Mouse (Mus musculus) kidney, postnatal 14 days (tissue): ENCODE results near the gene Rph3a.
A peak's percentile ranks its signal among the peaks of the same experiment; 100 is the strongest.

Source experiments
- DNase-seq: peaks from one replicate; pipeline ENCODE4 v3.0.0; 2022; ENCODE audit warnings: mixed read lengths

Gene Rph3a

DNA sequence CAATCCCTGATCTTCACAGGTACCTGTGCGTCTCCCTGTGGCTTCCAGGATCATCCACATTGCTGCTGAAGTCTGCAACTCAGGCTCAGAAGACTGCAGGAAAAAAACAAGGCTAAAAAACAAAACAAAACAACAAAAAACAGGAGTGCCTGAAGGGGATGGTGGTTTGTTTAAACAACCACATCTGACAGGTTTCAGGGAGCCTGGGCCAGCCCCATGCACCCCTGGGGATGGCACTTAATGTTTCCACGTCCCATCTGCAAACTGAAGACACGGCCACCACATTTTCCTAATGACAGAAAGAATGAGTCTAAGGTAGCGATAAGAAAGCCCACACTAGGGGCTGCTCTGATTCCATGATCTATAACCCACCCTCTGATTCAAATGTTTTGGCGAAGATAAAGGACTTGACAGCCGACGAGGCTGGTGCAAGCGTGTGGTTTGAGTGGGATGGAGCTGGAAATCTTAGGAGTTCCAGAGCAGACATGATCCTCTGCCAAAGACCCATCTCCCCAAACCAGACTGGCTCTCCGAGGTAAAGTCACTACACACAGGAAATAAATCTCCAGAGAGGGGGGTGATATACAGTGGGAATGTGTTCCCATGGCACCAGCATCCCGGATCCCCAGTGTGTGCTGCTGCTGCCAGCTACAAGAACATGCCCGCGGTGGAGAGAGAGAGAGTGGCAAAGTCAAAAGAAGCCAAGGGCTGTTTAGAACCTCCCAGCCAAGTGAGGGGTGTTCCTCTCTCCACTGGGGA, at the start of gene Rph3a:
Gene Rph3a (minus strand): TSS at position 282 of the 759 bp plus-strand sequence.
- DNase-seq = no peak

DNA sequence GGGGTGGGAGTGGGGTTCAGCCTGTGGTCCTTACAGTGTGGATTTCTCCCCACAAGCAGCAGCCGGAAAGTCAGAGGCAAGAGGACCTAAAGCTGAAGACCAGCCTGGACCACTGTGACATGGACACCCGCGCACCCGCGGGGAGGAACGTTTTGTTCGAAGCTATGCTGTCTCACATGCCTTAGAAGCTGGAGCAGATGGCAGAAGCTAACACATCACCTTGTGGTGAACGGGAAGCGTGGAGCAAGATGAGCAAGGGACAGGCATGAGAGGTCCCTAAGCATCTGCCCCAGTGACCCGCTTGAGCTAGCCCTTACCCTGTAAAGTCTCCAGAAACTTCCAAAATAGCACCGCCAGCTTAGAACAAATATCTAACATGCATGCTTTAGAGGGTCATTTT, 48.4 kb upstream of the Rph3a start:
- DNase-seq = no peak

DNA sequence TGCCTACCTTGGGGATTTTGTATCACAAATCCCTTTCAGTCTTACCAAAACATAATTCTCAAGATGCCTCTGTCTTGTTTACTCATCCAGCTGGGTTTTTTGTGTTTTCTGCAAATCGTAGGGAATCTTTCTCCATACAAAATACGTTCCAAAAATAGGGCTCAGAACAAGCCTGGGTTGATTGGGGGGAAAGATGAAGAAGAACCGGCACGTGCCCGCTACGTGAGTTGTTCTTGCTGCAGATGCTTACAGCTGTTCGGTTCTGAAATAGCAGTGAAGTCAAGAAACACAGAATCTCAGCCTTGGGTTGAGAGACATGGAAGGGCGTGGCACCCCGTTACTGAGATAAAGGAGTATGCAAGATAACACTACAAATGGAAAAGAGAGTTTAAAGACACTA, 44.0 kb upstream of the Rph3a start:
- no peak for DNase-seq

DNA sequence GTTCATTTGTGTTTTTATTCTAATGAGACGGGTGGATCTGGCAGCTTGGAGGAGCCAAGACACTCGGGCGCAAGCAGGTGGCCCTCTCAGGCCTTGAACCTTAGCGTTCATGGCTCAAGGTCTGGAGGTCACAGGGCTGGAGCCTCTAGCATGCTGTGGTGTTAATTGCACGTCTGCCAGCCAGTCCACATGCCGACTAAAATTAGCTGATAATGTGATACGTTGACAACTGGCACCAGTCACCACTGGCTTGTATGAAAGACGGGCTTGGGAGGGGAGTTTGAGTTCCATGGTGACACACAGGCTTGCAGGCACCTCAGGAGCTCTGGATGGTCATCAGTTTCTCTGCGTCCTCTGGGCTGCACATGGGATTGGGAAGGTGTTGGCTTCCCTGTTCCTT, 31.9 kb upstream of the Rph3a start:
- no peak for DNase-seq

DNA sequence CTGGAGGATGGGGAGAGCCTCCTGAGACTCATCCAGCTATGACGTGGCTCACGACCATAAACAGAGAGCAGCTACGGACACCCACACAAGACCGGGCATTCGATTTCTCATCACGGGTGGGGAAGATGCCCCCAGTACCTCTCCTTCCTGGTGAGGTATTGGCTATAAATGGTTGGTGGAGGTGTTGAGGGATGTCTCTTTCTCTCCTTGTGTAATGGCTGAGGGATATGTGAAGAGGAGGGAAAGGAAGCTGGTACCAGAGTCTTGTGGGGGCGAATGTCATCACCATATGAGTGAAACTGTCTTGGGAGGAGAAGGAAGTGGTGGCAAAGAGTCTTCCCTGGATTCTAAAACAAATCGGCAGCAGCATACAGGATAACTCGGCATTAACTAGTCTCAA, 29.6 kb upstream of the Rph3a start:
- DNase-seq = no peak

DNA sequence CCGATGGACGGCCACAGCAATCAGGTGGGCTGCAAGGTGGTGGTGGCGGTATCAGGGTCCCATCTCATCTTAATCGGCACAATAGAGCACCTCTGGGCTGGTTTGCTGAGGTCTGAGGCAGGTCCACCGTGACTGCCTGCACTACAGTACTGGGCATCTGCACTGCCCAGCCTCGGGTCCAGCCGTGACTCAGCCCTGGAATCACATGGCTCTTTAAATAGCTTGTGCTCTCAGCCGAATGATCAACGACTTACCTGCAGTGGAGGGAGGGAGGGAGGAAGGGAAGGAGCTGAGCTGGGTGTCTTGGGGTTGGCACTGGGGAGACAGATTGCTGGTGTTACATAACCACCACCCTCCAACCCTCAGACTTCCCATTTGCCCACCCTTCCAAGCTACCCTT, 20.3 kb upstream of the Rph3a start:
- DNase-seq = no peak

DNA sequence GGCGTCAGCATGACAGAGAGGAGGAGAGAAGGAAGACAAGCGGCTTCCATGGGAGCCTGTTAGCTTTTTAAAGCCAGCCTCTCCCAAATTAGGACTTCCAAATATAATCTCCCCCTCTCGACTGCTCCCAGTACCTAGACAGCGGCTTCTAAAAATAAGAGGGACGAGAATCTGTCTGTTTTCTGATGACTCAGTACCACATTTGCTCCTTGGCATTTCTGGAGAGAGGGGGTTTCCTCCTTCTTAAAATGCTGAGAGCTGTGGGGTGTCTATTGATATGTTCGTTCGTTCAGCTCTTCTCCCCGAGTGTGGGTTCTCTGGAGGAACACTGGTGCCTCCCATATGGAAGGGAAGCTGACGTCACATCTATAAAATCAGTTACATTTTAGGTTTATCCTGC, 9.6 kb upstream of the Rph3a start:
- DNase-seq = no peak

DNA sequence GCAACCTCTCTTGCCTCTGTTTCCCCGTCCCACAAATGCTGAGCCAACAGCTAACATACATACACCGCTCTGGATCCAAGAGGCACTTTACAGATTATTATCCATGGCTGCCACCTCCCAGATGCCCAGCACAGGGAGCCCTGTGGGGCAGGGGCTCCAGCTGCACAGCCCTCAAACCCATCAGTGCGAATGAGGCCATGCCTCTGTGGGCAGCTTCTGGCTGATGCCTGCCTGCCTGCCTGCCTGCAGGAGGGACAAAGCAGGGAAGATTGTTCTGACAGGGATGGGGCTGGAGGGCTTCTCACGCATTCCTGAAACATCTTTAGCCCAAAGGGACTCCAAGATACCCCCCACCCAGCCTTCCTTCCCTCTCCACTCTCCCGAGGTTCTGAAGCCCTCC, 7.8 kb upstream of the Rph3a start:
- no peak for DNase-seq

DNA sequence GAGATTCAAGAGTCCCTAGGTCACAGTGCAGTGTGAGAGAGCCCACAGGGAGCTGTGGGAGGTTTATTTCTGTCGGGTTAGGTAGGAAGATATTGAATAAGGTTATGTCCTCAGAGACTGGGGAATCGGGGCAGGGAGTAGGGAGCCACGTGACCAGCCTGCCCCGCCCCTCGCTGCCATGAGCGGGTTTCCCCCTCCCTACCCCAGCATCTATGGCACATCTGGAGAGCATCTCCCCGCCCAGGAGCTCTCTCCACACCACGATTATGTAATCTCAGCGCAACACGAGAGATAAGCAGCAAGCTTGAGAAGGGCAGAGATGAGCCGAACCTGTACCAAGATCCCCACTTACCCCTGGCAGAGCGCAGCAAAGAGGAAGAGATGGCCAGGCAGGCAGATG, 6.5 kb upstream of the Rph3a start:
- DNase-seq = no peak

DNA sequence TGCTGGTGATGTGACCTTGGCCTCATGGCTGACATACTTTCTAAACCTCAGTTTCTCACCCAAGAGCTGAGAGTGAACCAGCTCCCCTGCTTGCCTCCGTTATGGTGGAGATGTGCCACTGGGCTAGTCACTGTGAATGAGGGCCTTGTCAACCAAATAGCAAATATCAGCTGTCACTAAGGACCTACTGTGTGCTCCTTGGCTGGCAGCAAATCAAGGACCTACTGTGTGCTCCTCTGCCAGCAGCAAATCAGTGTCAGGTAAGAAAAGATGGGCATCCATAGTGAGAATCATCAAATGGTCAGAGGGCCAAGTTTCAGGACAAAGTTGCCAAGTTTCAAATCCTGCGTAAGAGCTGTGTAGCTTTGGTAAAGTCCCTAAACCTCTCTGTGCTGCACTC, 4.6 kb upstream of the Rph3a start:
- DNase-seq = no peak

DNA sequence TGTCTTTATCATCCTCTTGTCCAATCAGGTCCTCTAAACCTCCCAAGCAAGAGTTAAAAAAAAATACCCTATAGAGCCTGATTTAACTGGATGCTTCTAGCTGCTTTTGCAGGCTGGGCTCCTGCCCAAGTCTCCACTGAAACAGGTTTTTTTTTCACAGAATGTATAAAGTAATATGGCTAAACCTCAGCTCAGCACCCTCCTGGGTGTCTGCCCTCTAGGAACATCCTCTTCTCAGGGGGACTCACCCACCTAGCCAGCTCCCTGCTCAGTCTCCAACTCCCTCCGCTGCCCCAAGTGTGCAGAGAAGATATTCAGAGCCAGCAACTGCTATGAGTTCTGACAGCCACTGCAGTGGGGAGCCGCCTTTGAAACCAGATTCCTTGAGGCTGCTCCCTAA, 2.1 kb upstream of the Rph3a start:
- DNase-seq = no peak

DNA sequence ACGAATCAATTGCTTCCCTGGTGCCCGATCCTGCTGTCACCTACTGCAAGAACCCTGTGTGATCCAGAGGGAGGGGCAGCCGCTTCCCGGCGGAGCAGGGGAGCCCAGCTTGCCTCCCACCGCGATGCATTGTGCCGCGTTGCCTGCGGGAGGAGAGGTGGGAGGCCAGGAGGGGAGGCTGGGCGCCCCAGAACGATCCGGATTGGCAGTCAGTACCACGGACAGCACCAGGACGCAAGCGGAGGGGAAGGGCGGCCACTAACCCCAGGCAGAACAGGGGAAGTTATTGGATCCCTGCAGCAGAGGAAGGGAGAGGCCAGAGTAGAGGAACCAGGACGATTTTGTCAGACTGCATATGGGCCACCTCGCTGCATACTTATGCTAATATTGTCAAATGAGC, 486 bp downstream of the Rph3a start:
- peak; percentile 47 for DNase-seq

DNA sequence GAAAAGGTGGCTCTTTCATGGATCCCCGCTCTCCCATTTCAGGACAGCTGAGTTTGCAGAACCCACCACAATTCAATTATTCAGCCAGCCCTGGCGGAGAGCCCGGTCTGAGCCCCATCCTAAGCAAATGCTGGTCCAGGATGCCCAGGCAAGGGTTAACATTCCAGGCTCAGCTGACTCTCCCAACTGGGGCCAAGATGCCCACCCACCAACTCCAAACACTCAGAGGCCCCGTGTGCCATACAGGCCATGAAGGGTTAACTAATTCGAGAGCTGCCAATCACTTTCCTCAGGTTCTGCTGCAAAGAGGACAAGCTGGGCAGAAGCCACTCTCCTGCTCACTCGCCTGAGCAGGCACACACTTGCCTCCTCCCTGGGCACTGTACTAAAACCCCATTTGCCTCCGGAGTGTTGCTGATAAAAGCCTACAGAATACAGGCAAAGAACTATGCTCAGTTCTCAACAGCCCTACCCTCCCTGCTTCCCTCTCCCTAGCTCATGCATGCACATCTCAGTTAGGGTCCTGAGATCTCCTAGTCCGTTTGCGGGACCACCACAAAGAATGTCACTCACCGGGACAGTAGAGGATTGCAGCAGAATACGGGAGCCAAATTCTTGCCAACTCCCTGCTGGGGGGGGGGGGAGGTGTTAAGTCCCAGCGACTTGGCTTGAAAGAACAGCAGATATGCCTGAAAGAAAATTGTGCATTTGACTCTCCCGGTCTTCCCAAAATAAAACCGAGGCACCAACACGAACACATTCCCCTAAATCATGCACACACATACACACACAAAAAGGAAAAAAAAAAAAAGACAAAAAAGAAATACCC, 1.3 kb downstream of the Rph3a start:
- no peak for DNase-seq

DNA sequence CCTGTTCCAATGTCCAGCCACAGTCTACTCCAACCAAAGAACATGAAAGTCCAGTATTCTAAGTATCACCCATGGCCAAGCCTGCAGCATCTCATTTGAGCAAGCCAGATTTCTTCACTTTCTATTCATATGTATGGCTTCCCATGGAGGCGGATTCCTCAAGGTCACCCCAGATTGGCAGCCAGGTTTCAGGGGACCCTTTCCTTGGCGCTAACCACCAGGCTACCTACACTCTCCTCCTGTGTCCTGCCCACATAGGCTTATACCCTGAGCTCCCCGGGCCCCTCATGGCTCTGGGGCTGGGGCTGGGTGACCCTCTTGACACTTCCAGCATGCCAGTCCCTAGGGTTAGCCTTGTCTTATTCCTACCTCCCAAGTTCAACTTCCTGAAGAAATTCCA, 2.3 kb downstream of the Rph3a start:
- DNase-seq = no peak

DNA sequence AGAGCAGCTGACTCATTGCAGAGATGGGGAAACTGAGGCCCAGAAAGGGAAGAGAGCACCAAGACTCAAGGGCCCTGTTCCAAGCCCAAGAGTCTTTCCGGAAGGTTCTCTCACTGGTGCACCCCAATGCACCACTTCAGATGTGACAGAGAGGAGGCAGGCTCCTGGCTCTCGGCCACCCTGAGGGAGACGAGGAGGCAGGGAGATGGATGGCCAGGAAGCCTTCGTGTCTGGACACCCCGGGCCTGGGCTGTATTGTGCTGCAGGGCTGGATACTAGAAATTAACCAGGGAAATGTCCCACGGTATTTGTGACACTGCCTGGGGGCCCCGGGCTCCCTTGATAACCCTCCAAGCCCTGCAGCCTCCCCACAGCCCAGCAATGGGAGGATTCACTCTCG, 2.8 kb downstream of the Rph3a start:
- no peak for DNase-seq

DNA sequence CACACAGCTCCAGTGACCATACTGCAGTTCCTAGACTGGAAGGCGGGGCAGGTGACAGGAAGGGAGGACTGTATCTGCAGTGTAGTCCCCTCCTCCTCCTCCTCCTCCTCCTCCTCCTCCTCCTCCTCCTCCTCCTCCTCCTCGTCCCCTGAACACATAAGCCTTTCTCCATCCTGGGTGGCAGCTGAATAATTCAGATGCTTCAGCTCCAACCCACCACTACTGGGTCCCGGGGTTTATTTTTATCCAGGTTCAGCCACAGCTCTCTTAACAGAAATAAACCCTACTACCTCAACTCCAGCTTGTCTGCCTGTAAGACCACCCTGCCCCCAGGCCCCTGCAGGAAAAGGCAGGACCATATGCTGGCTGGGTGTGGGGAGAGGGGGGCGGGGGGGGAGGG, 3.7 kb downstream of the Rph3a start:
- no peak for DNase-seq

DNA sequence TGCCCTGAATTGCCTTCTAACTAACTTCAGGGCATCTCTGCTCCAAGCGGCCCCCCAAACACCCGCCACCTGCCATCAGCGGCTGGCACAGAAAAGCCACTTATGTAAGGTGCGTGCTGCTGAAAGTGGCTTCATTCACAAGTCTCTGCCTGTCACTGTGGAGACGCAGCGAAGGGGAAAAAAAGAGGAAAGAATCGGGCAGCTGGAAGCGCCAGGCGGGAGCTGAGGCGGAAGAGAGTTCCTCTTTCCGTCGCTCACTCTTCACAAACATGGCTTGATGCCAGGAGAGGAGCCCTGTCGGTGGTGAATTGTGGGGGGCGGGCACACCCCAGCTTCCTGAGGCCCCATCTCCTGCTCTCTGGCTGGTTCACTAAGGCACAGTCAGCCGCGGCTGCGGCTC, 6.1 kb downstream of the Rph3a start:
- DNase-seq = no peak

DNA sequence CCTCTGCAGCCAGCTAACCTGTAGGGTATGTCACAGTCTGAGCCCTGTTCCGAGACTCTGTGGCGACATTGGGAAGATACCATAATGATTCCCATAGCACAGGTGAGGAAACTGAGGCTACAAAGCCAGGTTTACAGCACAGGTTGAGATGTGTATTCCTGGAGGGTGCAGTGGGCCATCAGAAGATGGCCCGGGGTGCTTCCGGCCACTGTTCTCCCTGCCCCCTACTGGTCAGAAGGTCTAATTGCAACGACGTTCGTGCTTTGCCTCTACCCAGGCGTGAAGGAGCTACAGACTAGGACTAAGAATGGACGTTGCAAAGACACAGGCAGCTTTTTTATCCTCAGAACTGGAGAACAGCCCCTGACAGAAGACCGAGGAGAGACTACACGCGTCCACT, 10.3 kb downstream of the Rph3a start:
- DNase-seq = no peak

DNA sequence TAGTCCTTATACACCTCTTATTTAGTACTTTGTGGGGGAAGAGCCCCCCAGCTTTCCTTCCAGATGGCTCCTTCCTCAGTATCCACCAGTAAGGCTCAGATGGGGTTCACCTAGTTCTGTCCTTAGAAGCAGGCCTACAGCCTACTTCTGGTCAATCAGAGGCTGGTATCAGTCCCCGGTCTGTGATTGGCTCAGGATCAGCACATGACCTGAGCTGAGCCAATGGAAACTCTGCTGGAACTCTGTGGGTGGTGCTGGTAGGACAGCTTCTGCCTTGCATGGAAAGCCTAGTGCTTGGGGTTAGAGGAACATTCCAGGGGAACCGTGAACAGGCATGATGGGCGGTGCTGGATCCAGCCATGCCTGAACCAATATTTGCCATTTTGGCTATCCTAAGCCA, 21.5 kb downstream of the Rph3a start:
- no peak for DNase-seq

DNA sequence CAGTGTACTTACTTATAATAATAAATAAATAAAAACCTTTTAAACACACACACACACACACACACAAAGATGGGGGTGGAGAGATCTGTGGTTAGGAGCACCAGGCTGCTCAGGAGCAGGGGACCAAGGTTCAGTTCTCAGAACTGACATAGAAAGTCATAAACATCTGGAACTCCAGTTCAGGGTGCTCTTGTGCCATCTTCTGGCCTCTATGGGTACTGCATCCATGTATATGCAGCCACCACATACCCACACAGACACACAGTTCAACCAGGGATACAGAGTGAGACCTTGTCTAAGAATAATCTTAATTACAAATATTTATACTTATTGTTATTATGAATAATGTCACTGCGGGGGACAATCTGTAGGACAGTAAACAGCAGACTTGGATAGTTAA, 26.9 kb downstream of the Rph3a start:
- no peak for DNase-seq

DNA sequence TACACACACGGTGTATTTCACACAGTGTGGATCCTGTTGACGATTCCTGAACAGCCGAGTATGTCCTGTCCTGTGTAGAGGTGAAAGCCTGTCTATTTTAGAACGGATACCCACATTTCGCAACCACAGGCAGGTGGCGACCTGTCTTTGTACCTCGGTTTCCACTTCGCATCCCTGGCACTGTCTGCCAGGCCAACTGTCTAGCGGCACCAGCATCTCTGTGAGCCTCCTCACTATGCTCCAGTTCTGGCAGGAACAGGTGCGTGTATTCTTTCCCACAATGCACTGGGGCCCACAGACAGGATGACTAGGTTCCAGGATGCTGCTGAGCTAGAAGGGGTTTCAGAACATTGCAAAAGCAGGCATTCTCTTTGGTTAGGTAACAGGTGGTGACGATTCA, 28.7 kb downstream of the Rph3a start:
- DNase-seq = no peak

DNA sequence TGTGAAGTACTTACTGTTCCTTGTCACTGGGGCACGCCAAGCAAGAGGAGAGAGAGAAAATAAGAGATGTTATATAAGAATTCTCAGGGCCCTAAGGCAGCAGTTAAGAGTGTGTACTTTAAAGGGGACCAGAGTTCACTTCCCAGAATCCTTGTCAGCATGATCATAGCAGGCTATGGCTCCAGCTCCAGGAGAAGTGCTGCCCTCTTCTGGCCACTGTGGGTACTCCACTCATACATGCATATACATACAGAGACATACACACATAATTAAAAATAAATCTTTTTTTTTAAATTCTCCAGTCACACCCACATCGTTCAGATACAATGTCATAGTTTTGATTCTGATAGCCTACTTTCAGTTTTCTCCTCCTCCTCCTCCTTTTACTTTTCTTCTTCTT, 29.8 kb downstream of the Rph3a start:
- no peak for DNase-seq

DNA sequence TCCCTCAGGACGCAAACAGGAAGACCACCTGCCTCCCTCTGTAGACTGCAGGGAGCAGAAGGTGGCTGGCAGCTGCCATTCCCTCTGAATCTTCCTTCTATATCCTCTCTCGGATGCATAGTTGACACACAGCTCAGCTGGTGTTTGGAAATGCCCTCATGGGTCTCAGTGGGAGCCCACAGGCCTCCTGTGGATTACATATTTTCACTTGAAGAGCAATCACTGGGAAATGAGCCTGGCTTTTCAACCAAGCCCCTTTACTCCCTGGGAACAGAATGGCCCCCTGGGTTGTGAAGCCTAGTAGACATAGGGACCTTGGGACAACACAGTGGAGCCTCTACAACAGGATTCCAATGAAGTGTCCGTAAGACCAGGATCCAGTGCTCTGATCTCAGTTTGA, 33.8 kb downstream of the Rph3a start:
- DNase-seq = no peak

DNA sequence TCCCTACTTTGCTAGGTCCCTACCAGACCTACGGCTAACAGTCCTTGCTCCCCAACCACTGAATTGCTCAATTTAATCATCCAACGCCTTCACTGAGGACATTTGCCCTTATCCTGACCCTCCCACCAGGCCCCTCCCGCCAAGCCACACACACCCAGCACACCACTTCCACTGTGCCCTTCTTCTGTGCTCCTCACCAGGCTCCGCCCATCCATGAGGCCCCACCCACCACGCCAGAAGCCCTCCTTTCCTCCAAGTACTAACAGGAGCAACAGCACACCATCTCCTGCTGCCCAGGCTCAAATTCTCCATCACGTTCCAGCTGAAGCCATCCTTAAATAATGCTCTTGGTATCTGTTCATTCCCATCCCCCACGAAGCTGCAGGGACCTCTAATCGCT, 35.4 kb downstream of the Rph3a start:
- DNase-seq = no peak

DNA sequence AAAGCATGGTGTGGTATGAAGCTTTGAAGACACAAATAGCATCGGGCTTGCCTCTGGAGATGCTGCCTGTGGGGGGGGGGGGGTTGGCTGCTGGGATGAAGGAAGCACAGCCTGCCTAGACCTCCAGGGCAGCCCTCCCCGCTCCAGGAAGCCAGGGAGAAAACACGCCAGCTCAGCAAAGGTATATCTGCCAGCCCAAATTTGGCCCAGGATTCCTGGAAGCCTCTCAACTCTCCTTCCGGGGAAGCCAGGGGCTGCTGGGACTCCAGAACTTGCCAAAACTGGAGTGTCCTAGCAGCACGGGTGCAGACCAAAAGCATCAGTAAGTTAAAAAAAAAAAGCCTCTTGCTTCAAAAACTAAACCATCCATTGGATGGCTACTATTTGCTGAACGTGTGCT, 37.6 kb downstream of the Rph3a start:
- DNase-seq = no peak
